In genomic region chr5:31193631-31194281, GRCm38 (mm10) we compare ENCODE assay signal across 8 mouse cellular contexts. TPM values are rescaled to one million over a fixed set of nuclear protein-coding genes. Genes with fewer than 3 reads are reported as not detected.
DNase-seq lines count a peak whose midpoint lies in the region; ATAC-seq lines count a peak whose summit lies in the region.

No protein-coding gene starts in this region.

- H3K79me2 ChIP-seq in macrophage (ENCODE audit: inconsistent target), result peaks cover 56% of the 10 kb centered on the region

- peaks cover 24% of the 10 kb centered on the region for H3K4me1 ChIP-seq in heart, embryonic 15.5 days (replicated peaks)

- no peaks in the 10 kb centered on the region for H3K9me3 ChIP-seq in heart, embryonic 15.5 days (replicated peaks)

- DNase-seq in heart, adult 11 months, result no peak
- peak; percentile 62 for DNase-seq in MEL-GATA-1-ER (ENCODE audit: extremely low read depth, low read depth)
- peak; percentile 12 for DNase-seq in forelimb bud, embryonic 11.5 days (ENCODE audit: low read depth, low spot score)
- no peak for DNase-seq in adrenal gland, postnatal 36 days
- DNase-seq in left cerebral cortex, postnatal 10 days (ENCODE audit: extremely low spot score in 1 of 2, low spot score in 2 of 2), result no peak
- no peak for DNase-seq in kidney, postnatal 25 days

- H3K4me2 ChIP-seq in heart, embryonic 15.5 days, result peak overlapping the region; percentile 86

- H3K9ac ChIP-seq in heart, embryonic 15.5 days, result peak overlapping the region; percentile 83

- 8% methylated on average over 25 of the region's 25 CpGs for WGBS in heart, embryonic 15.5 days
- 7% methylated on average over 25 of the region's 25 CpGs for WGBS in macrophage (ENCODE audit: missing documents)

- no peak for ATAC-seq in heart, embryonic 15.5 days (replicated peaks; ENCODE audit: insufficient number of reproducible peaks, insufficient read depth, low FRiP score, low read depth)

- intact Hi-C loops in left cerebral cortex, postnatal 10 days (cut with DNase I), result no loop called here

- H3K36me3 ChIP-seq in heart, embryonic 15.5 days, result peaks cover 66% of the 10 kb centered on the region
- peaks cover 54% of the 10 kb centered on the region for H3K36me3 ChIP-seq in macrophage (ENCODE audit: inconsistent target)

- no peaks in the 10 kb centered on the region for H3K27me3 ChIP-seq in heart, embryonic 15.5 days

- H3K27ac ChIP-seq in heart, embryonic 15.5 days, result peak overlapping the region; percentile 90
- peak overlapping the region; percentile 90 for H3K27ac ChIP-seq in macrophage

- H3K4me3 ChIP-seq in heart, embryonic 15.5 days, result peak overlapping the region; percentile 88
- peak overlapping the region; percentile 99 for H3K4me3 ChIP-seq in macrophage (ENCODE audit: inconsistent target)

RNA-seq across cellular contexts. Expression of gene Eif2b4, which starts 0.5 kb away (rescaled TPM):
- 51.8 and 64.7 TPM in 2 replicates for polyA plus RNA-seq in heart, embryonic 15.5 days (2015; fragmentation: Nextera tagmentation; extraction: Ambion mirVana)
- total RNA-seq in macrophage (2018; cell fraction: chromatin; rRNA removed), result 10 to 100 TPM in 16 of 26 experiments, 1 to 10 TPM in 10; 1.5 to 35.5 (median 11.9) TPM
- 10 to 100 TPM in 24 of 26 experiments, 1 to 10 TPM in 2; 6.8 to 19.7 (median 13.9) TPM for total RNA-seq in macrophage (2018; cell fraction: cytosol; rRNA removed)
- total RNA-seq in macrophage (2018; cell fraction: nucleus; rRNA removed), result 10 to 100 TPM in 16 of 26 experiments, 1 to 10 TPM in 10; 5.3 to 27.3 (median 11.7) TPM
- polyA plus RNA-seq in macrophage (2018), result 15.7 to 26.2 TPM (median 16.2 TPM) in 3 replicates
- 10 to 100 TPM; 43.2 to 60.5 TPM for total RNA-seq in adrenal gland, postnatal 36 days (2021)
- 10 to 100 TPM; 48.2 to 49.7 TPM for total RNA-seq in left cerebral cortex, postnatal 10 days (2021)

RNA-seq across cellular contexts. Expression of gene Snx17, which starts 0.7 kb away (rescaled TPM):
- polyA plus RNA-seq in heart, embryonic 15.5 days (2015; fragmentation: Nextera tagmentation; extraction: Ambion mirVana), result 107 and 117 TPM in 2 replicates
- 100 to 1,000 TPM in 4 of 26 experiments, 10 to 100 TPM in 22; 24.4 to 141 (median 73.8) TPM for total RNA-seq in macrophage (2018; cell fraction: chromatin; rRNA removed)
- 10 to 100 TPM; 44.3 to 70.4 (median 56.5) TPM for total RNA-seq in macrophage (2018; cell fraction: cytosol; rRNA removed)
- 10 to 100 TPM; 30.0 to 71.3 (median 41.8) TPM for total RNA-seq in macrophage (2018; cell fraction: nucleus; rRNA removed)
- polyA plus RNA-seq in macrophage (2018), result 30.9 to 73.2 TPM (median 66.8 TPM) in 3 replicates
- 100 to 1,000 TPM; 106 to 110 TPM for total RNA-seq in adrenal gland, postnatal 36 days (2021)
- 10 to 100 TPM; 73.4 to 74.6 TPM for total RNA-seq in left cerebral cortex, postnatal 10 days (2021)

RNA-seq across cellular contexts. Expression of gene Zfp513, which starts 8.3 kb away (rescaled TPM):
- polyA plus RNA-seq in heart, embryonic 15.5 days (2015; fragmentation: Nextera tagmentation; extraction: Ambion mirVana), result 5.4 and 8.0 TPM in 2 replicates
- total RNA-seq in macrophage (2018; cell fraction: chromatin; rRNA removed), result 100 to 1,000 TPM in 14 of 26 experiments, 10 to 100 TPM in 12; 34.5 to 176 (median 108) TPM
- total RNA-seq in macrophage (2018; cell fraction: cytosol; rRNA removed), result 10 to 100 TPM; 21.7 to 46.3 (median 33.1) TPM
- total RNA-seq in macrophage (2018; cell fraction: nucleus; rRNA removed), result 100 to 1,000 TPM in 8 of 26 experiments, 10 to 100 TPM in 18; 54.2 to 160 (median 82.4) TPM
- 20.3 to 33.4 TPM (median 25.0 TPM) in 3 replicates for polyA plus RNA-seq in macrophage (2018)
- total RNA-seq in adrenal gland, postnatal 36 days (2021), result 10 to 100 TPM; 28.1 to 34.1 TPM
- total RNA-seq in left cerebral cortex, postnatal 10 days (2021), result 10 to 100 TPM; 25.0 to 26.5 TPM

RNA-seq across cellular contexts. Expression of gene Gtf3c2, which starts 13.8 kb away (rescaled TPM):
- polyA plus RNA-seq in heart, embryonic 15.5 days (2015; fragmentation: Nextera tagmentation; extraction: Ambion mirVana), result 37.2 and 44.8 TPM in 2 replicates
- total RNA-seq in macrophage (2018; cell fraction: chromatin; rRNA removed), result 100 to 1,000 TPM in 20 of 26 experiments, 10 to 100 TPM in 6; 80.5 to 217 (median 171) TPM
- total RNA-seq in macrophage (2018; cell fraction: cytosol; rRNA removed), result 10 to 100 TPM; 20.7 to 37.1 (median 26.6) TPM
- 100 to 1,000 TPM in 5 of 26 experiments, 10 to 100 TPM in 21; 42.8 to 125 (median 76.1) TPM for total RNA-seq in macrophage (2018; cell fraction: nucleus; rRNA removed)
- polyA plus RNA-seq in macrophage (2018), result 25.3 to 29.9 TPM (median 29.5 TPM) in 3 replicates
- 10 to 100 TPM; 53.8 to 64.0 TPM for total RNA-seq in adrenal gland, postnatal 36 days (2021)
- 10 to 100 TPM; 59.8 to 60.6 TPM for total RNA-seq in left cerebral cortex, postnatal 10 days (2021)

RNA-seq across cellular contexts. Expression of gene Gm29609, which starts 14.0 kb away (rescaled TPM):
- 0.63 and 2.1 TPM in 2 replicates for polyA plus RNA-seq in heart, embryonic 15.5 days (2015; fragmentation: Nextera tagmentation; extraction: Ambion mirVana)
- total RNA-seq in macrophage (2018; cell fraction: chromatin; rRNA removed), result 10 to 100 TPM in 3 of 26 experiments, 1 to 10 TPM in 23; 1.2 to 13.2 (median 4.6) TPM
- 1 to 10 TPM in 4 of 26 experiments, under 1 TPM in 19, not detected in 3; 0.05 to 1.7 (median 0.48) TPM for total RNA-seq in macrophage (2018; cell fraction: cytosol; rRNA removed)
- total RNA-seq in macrophage (2018; cell fraction: nucleus; rRNA removed), result 1 to 10 TPM in 25 of 26 experiments, under 1 TPM in 1; 0.51 to 9.5 (median 3.1) TPM
- polyA plus RNA-seq in macrophage (2018), result 0.42 to 0.53 TPM in 2 of 3 replicates, not detected in the other
- total RNA-seq in adrenal gland, postnatal 36 days (2021), result under 1 TPM; 0.60 to 0.79 TPM
- total RNA-seq in left cerebral cortex, postnatal 10 days (2021), result 1 to 10 TPM; 1.6 to 3.9 TPM

Comparison
In these comparisons a context has a peak if more than half of its experiments do, and no peak if none do; other contexts are left out.
1. DNase-seq: peak in MEL-GATA-1-ER (single experiment) and forelimb bud, embryonic 11.5 days (single experiment); none in heart, adult 11 months (single experiment), adrenal gland, postnatal 36 days (0 of 2), left cerebral cortex, postnatal 10 days (0 of 2) and kidney, postnatal 25 days (0 of 2).